Mouse (Mus musculus): ENCODE measurements around the gene Pex6.

GRCm38 (mm10) chr17:46728904-46729318 lies 17.6 kb downstream of the Pex6 start, which contains the start of gene Gnmt:
- TF ChIP-seq CTCF (IDR thresholded peaks at IDR 0.05; ENCODE audit: low read depth, low read length) (no peak), TAL1 (conservative IDR thresholded peaks at IDR 0.05; ENCODE audit: low read depth, low read length) (no peak), GATA1 (IDR thresholded peaks at IDR 0.05; ENCODE audit: borderline replicate concordance, low read length) (no peak)

All from G1E (cell line).